Mouse (Mus musculus) liver, embryonic 12.5 days (tissue): ENCODE results near the gene Dlg2. TPM values are rescaled to one million over a fixed set of nuclear protein-coding genes. Genes with fewer than 3 reads are reported as not detected.

ENCODE experiments used
- ATAC-seq: fragments of 200-750 bp; cut with Nextera tagmentation; 2 replicates; pipeline ENCODE4 v1.8.0; 2017; ENCODE audit warnings: moderate number of reproducible peaks, mild to moderate bottlenecking, moderate library complexity
- H3K27ac ChIP-seq: fragments of 300-500 bp; sonication (generic); 2 replicates; pipeline ENCODE4 v1.5.1; 2016; ENCODE audit warnings: mild to moderate bottlenecking
- H3K27me3 ChIP-seq: fragments of 300-500 bp; sonication (generic); replicated peaks from 2 replicates; pipeline ENCODE4 v1.6.1; 2016; ENCODE audit warnings: mild to moderate bottlenecking, moderate library complexity
- H3K36me3 ChIP-seq: fragments of 300-500 bp; sonication (generic); 2 replicates; pipeline ENCODE4 v1.6.1; 2016; ENCODE audit warnings: mild to moderate bottlenecking, moderate library complexity
- H3K4me1 ChIP-seq: fragments of 300-500 bp; sonication (generic); 2 replicates; pipeline ENCODE4 v1.6.1; 2016
- H3K4me2 ChIP-seq: fragments of 300-500 bp; sonication (generic); 2 replicates; pipeline ENCODE4 v1.6.1; 2016; ENCODE audit warnings: mild to moderate bottlenecking, moderate library complexity
- H3K4me3 ChIP-seq: fragments of 300-500 bp; sonication (generic); 2 replicates; pipeline ENCODE4 v1.5.1; 2016; ENCODE audit warnings: mild to moderate bottlenecking, moderate library complexity
- H3K9ac ChIP-seq: fragments of 300-500 bp; sonication (generic); 2 replicates; pipeline ENCODE4 v1.6.1; 2016; ENCODE audit warnings: mild to moderate bottlenecking, moderate library complexity
- H3K9me3 ChIP-seq: fragments of 300-500 bp; sonication (generic); replicated peaks from 2 replicates; pipeline ENCODE4 v1.6.1; 2016; ENCODE audit warnings: mild to moderate bottlenecking, moderate library complexity
- WGBS: fragments of 180-500 bp; shearing (Covaris S2); methylation state at CpG from one replicate; pipeline ENCODE4 v1.1.7; 2016; ENCODE audit not compliant: insufficient replicate concordance; 5-methylcytosine and 5-hydroxymethylcytosine counted together
- polyA plus RNA-seq: library from polyadenylated mRNA; unstranded; fragments of >200 nt; fragmentation: Nextera tagmentation; extraction: Ambion mirVana; gene quantifications from 2 replicates; pipeline ENCODE4 v1.2.1, GENCODE M21; 2016

The Dlg2 gene
- polyA plus RNA-seq, 1 experiment from 2014 or later = 1.1 TPM

- ATAC-seq = no peak
- Histone ChIP-seq H3K27me3 (no peaks in the 10 kb centered on the region), H3K9ac (no peak overlapping the region), H3K4me3 (no peak overlapping the region), H3K36me3 (no peaks in the 10 kb centered on the region), H3K9me3 (no peaks in the 10 kb centered on the region), H3K4me2 (no peak overlapping the region), H3K4me1 (no peaks in the 10 kb centered on the region), H3K27ac (no peak overlapping the region)
- WGBS = 71% methylated on average over 11 of the region's 11 CpGs
These were observed 1758.2 kb downstream of the Dlg2 start for GRCm38 (mm10) chr7:92234476-92235202.

GRCm38 (mm10) chr7:92235541-92236031, 1759.1 kb downstream of the Dlg2 start:
- 74% methylated on average over 12 of the region's 12 CpGs for WGBS
- Histone ChIP-seq H3K27ac (no peak overlapping the region), H3K9ac (no peak overlapping the region), H3K9me3 (no peaks in the 10 kb centered on the region), H3K4me1 (no peaks in the 10 kb centered on the region), H3K27me3 (no peaks in the 10 kb centered on the region), H3K4me2 (no peak overlapping the region), H3K4me3 (no peak overlapping the region), H3K36me3 (no peaks in the 10 kb centered on the region)
- no peak for ATAC-seq

- Histone ChIP-seq H3K27me3 (no peaks in the 10 kb centered on the region), H3K27ac (no peak overlapping the region), H3K4me1 (no peaks in the 10 kb centered on the region), H3K4me3 (no peak overlapping the region), H3K9ac (no peak overlapping the region), H3K36me3 (no peaks in the 10 kb centered on the region), H3K4me2 (no peak overlapping the region), H3K9me3 (no peaks in the 10 kb centered on the region)
- WGBS = 61% methylated on average over 2 of the region's 2 CpGs
- no peak for ATAC-seq
These were observed 1764.4 kb downstream of the Dlg2 start for GRCm38 (mm10) chr7:92240908-92241307.

GRCm38 (mm10) chr7:92247594-92247993, 1771.1 kb downstream of the Dlg2 start:
- no peaks in the 10 kb centered on the region for H3K36me3 ChIP-seq
- H3K9ac ChIP-seq = no peak overlapping the region
- no peak overlapping the region for H3K4me3 ChIP-seq
- H3K4me1 ChIP-seq = no peaks in the 10 kb centered on the region
- no peak overlapping the region for H3K27ac ChIP-seq
- no peaks in the 10 kb centered on the region for H3K9me3 ChIP-seq
- H3K27me3 ChIP-seq = no peaks in the 10 kb centered on the region
- no peak overlapping the region for H3K4me2 ChIP-seq
- no peak for ATAC-seq
- 84% methylated on average over 3 of the region's 3 CpGs for WGBS

GRCm38 (mm10) chr7:92248619-92249018, 1772.1 kb downstream of the Dlg2 start:
- no peaks in the 10 kb centered on the region for H3K36me3 ChIP-seq
- H3K27me3 ChIP-seq = no peaks in the 10 kb centered on the region
- no peaks in the 10 kb centered on the region for H3K4me1 ChIP-seq
- no peak overlapping the region for H3K4me2 ChIP-seq
- H3K27ac ChIP-seq = no peak overlapping the region
- no peak overlapping the region for H3K9ac ChIP-seq
- ATAC-seq = no peak
- no peak overlapping the region for H3K4me3 ChIP-seq
- H3K9me3 ChIP-seq = no peaks in the 10 kb centered on the region
- 73% methylated on average over 5 of the region's 5 CpGs for WGBS

GRCm38 (mm10) chr7:92258148-92258547, 1781.7 kb downstream of the Dlg2 start:
- no peak overlapping the region for H3K9ac ChIP-seq
- no peak for ATAC-seq
- H3K4me1 ChIP-seq = no peaks in the 10 kb centered on the region
- no peak overlapping the region for H3K27ac ChIP-seq
- no peaks in the 10 kb centered on the region for H3K27me3 ChIP-seq
- H3K4me2 ChIP-seq = no peak overlapping the region
- whole genome bisulfite sequencing = 69% methylated on average over 4 of the region's 4 CpGs
- no peak overlapping the region for H3K4me3 ChIP-seq
- H3K9me3 ChIP-seq = no peaks in the 10 kb centered on the region
- H3K36me3 ChIP-seq = no peaks in the 10 kb centered on the region

GRCm38 (mm10) chr7:92258701-92259100, 1782.2 kb downstream of the Dlg2 start:
- Histone ChIP-seq H3K36me3 (no peaks in the 10 kb centered on the region), H3K27ac (no peak overlapping the region), H3K4me1 (no peaks in the 10 kb centered on the region), H3K27me3 (no peaks in the 10 kb centered on the region), H3K4me2 (no peak overlapping the region), H3K4me3 (no peak overlapping the region), H3K9me3 (no peaks in the 10 kb centered on the region), H3K9ac (no peak overlapping the region)
- no peak for ATAC-seq
- 48% methylated on average over 3 of the region's 3 CpGs for WGBS

- no peak overlapping the region for H3K9ac ChIP-seq
- H3K27ac ChIP-seq = no peak overlapping the region
- H3K27me3 ChIP-seq = no peaks in the 10 kb centered on the region
- no peak for ATAC-seq
- no peaks in the 10 kb centered on the region for H3K4me1 ChIP-seq
- H3K4me2 ChIP-seq = no peak overlapping the region
- no peak overlapping the region for H3K4me3 ChIP-seq
- no peaks in the 10 kb centered on the region for H3K9me3 ChIP-seq
- no peaks in the 10 kb centered on the region for H3K36me3 ChIP-seq
- WGBS = 69% methylated on average over 3 of the region's 3 CpGs
These were observed 1787.9 kb downstream of the Dlg2 start for GRCm38 (mm10) chr7:92264325-92264724.

GRCm38 (mm10) chr7:92264964-92265363, 1788.5 kb downstream of the Dlg2 start:
- no peaks in the 10 kb centered on the region for H3K36me3 ChIP-seq
- H3K9me3 ChIP-seq = no peaks in the 10 kb centered on the region
- H3K4me1 ChIP-seq = no peaks in the 10 kb centered on the region
- H3K4me3 ChIP-seq = no peak overlapping the region
- no peak overlapping the region for H3K9ac ChIP-seq
- no peak overlapping the region for H3K27ac ChIP-seq
- no peak overlapping the region for H3K4me2 ChIP-seq
- no peak for ATAC-seq
- H3K27me3 ChIP-seq = no peaks in the 10 kb centered on the region

- no peak overlapping the region for H3K9ac ChIP-seq
- no peaks in the 10 kb centered on the region for H3K36me3 ChIP-seq
- ATAC-seq = no peak
- no peaks in the 10 kb centered on the region for H3K9me3 ChIP-seq
- H3K27ac ChIP-seq = no peak overlapping the region
- no peaks in the 10 kb centered on the region for H3K27me3 ChIP-seq
- WGBS = 63% methylated on average over 4 of the region's 4 CpGs
- H3K4me3 ChIP-seq = no peak overlapping the region
- H3K4me2 ChIP-seq = no peak overlapping the region
- no peaks in the 10 kb centered on the region for H3K4me1 ChIP-seq
These were observed 1798.9 kb downstream of the Dlg2 start for GRCm38 (mm10) chr7:92275353-92275752.

- Histone ChIP-seq H3K4me3 (no peak overlapping the region), H3K9me3 (no peaks in the 10 kb centered on the region), H3K4me2 (no peak overlapping the region), H3K27ac (no peak overlapping the region), H3K4me1 (no peaks in the 10 kb centered on the region), H3K9ac (no peak overlapping the region), H3K27me3 (no peaks in the 10 kb centered on the region), H3K36me3 (no peaks in the 10 kb centered on the region)
- 57% methylated on average over 4 of the region's 4 CpGs for WGBS
- ATAC-seq = no peak
These were observed 1801.2 kb downstream of the Dlg2 start for GRCm38 (mm10) chr7:92277629-92278028.

GRCm38 (mm10) chr7:92280925-92281324, 1804.5 kb downstream of the Dlg2 start:
- Histone ChIP-seq H3K4me3 (no peak overlapping the region), H3K4me1 (no peaks in the 10 kb centered on the region), H3K9ac (no peak overlapping the region), H3K36me3 (no peaks in the 10 kb centered on the region), H3K27me3 (no peaks in the 10 kb centered on the region), H3K27ac (no peak overlapping the region), H3K9me3 (no peaks in the 10 kb centered on the region), H3K4me2 (no peak overlapping the region)
- no peak for ATAC-seq
- WGBS = 39% methylated on average over 7 of the region's 7 CpGs

- no peak for ATAC-seq
These were observed 1810.6 kb downstream of the Dlg2 start for GRCm38 (mm10) chr7:92287058-92287457.

More at GRCm38 (mm10) chr7:92287058-92287457, 1810.6 kb downstream of the Dlg2 start:
- no peak overlapping the region for H3K27ac ChIP-seq
- no peak overlapping the region for H3K9ac ChIP-seq
- H3K4me3 ChIP-seq = no peak overlapping the region
- no peaks in the 10 kb centered on the region for H3K4me1 ChIP-seq
- H3K9me3 ChIP-seq = no peaks in the 10 kb centered on the region
- no peak overlapping the region for H3K4me2 ChIP-seq
- no peaks in the 10 kb centered on the region for H3K36me3 ChIP-seq
- 49% methylated on average over 1 of the region's 1 CpGs for WGBS
- H3K27me3 ChIP-seq = no peaks in the 10 kb centered on the region
